Mouse (Mus musculus): ENCODE results near the gene Id1.

Id1 gene

GRCm38 (mm10) chr2:152724332-152724723, 11.7 kb upstream of the Id1 start:
- no peak for DNase-seq

- no peak for DNase-seq
Observed at GRCm38 (mm10) chr2:152725178-152725750, 10.8 kb upstream of the Id1 start.

- DNase-seq = no peak
Observed at GRCm38 (mm10) chr2:152726213-152726612, 9.8 kb upstream of the Id1 start.

- no peak for DNase-seq
Observed at GRCm38 (mm10) chr2:152726751-152727335, 9.2 kb upstream of the Id1 start.

GRCm38 (mm10) chr2:152727795-152728510, 8.1 kb upstream of the Id1 start:
- no peak for DNase-seq

GRCm38 (mm10) chr2:152728594-152728993, 7.5 kb upstream of the Id1 start:
- no peak for DNase-seq

- no peak for DNase-seq
Observed at GRCm38 (mm10) chr2:152729013-152729635, 6.9 kb upstream of the Id1 start.

- DNase-seq = peak; percentile 59
Observed at GRCm38 (mm10) chr2:152729636-152730020, 6.4 kb upstream of the Id1 start.

- peak; percentile 27 for DNase-seq
Observed at GRCm38 (mm10) chr2:152733201-152733600, 2.9 kb upstream of the Id1 start.

GRCm38 (mm10) chr2:152734501-152734900, 1.6 kb upstream of the Id1 start:
- DNase-seq = no peak

GRCm38 (mm10) chr2:152734984-152735383, 1.1 kb upstream of the Id1 start:
- DNase-seq = peak; percentile 99

GRCm38 (mm10) chr2:152736748-152737147, 697 bp downstream of the Id1 start:
- peak; percentile 59 for DNase-seq

GRCm38 (mm10) chr2:152737306-152738221, 1.5 kb downstream of the Id1 start:
- DNase-seq = peak; percentile 48

GRCm38 (mm10) chr2:152738341-152738740, 2.3 kb downstream of the Id1 start:
- DNase-seq = peak; percentile 23

- DNase-seq = peak; percentile 89
Observed at GRCm38 (mm10) chr2:152739031-152739841, 3.2 kb downstream of the Id1 start.

GRCm38 (mm10) chr2:152739842-152740260, 3.8 kb downstream of the Id1 start:
- DNase-seq = no peak

- no peak for DNase-seq
Observed at GRCm38 (mm10) chr2:152740490-152740889, 4.4 kb downstream of the Id1 start.

GRCm38 (mm10) chr2:152741153-152742041, 5.3 kb downstream of the Id1 start:
- peak; percentile 90 for DNase-seq

- peak; percentile 85 for DNase-seq
Observed at GRCm38 (mm10) chr2:152742435-152742834, 6.4 kb downstream of the Id1 start.

GRCm38 (mm10) chr2:152753944-152754711, 18.1 kb downstream of the Id1 start, which contains the start of gene Cox4i2:
Gene Cox4i2 (plus strand): TSS chr2:152754173.
- peak; percentile 74 for DNase-seq

Measured in retina, postnatal 1 day (tissue).